Mouse (Mus musculus) brain, embryonic 14.5 days (tissue): ENCODE data around the gene Ier5l.

Source experiments
- CTCF ChIP-seq: fragments of 200-500 bp; IDR thresholded peaks from 2 replicates; pipeline ENCODE4 v1.5.1; 2012; ENCODE audit warnings: inconsistent platforms, mild to moderate bottlenecking, moderate library complexity, borderline replicate concordance; ENCODE audit not compliant: insufficient read depth, insufficient read length; ENCODE audit errors: extremely low read depth
- POLR2A ChIP-seq: fragments of 200-500 bp; IDR thresholded peaks from 2 replicates; pipeline ENCODE4 v1.6.1; 2012; ENCODE audit warnings: mild to moderate bottlenecking, inconsistent platforms, borderline replicate concordance; ENCODE audit not compliant: poor library complexity, insufficient read depth, insufficient read length, severe bottlenecking; ENCODE audit errors: extremely low read depth

DNA sequence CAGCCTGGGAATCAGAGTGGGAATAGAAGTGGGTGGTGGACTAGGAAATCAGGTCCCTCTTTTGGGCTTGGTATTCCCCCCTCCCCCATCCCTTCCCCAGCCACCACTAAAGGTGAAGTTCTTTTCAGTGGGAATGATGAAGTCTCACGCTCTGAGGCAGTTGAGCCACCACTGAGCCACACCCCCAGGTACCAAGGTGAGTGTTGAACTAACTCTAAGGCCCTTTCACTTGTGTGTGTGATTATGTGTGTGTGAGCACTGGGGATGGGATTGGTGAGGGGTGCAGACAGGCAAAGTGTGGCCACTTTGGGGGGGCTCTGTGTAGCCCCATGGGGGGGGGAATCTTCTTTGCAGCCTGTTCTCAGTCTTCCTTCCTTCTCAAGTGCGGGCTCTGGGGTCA is 2.2 kb upstream of the Ier5l start:
- TF ChIP-seq CTCF: no peak
- no peak for TF ChIP-seq POLR2A
